Mouse (Mus musculus) hematopoietic stem cell, adult 5-6 weeks (primary cell): ENCODE results near the gene Nfkbie. TPM values are rescaled to one million over a fixed set of nuclear protein-coding genes. Genes with fewer than 3 reads are reported as not detected.
A peak's percentile ranks its signal among the peaks of the same experiment; 100 is the strongest.

Experiments
- ATAC-seq, 2 experiments: fragments of 125-278 bp in 1 of 2; replicated peaks in 1 of 2; 2 replicates each; pipeline ENCODE4 v1.8.0; 2016 to 2017; ENCODE audit warnings: inconsistent platforms in 2 of 2, mild to moderate bottlenecking in 2 of 2, moderate number of reproducible peaks in 2 of 2, low read depth in 1 of 2, moderate TSS enrichment in 1 of 2; ENCODE audit not compliant: low FRiP score in 2 of 2, poor library complexity in 2 of 2, severe bottlenecking in 2 of 2, insufficient read depth in 1 of 2, low TSS enrichment in 1 of 2
- total RNA-seq: library from RNA; stranded (forward); fragments of 172-1452, 232-1000 nt; gene quantifications from 2 replicates; pipeline ENCODE4 v1.2.3, GENCODE M21; 2017

Gene Nfkbie
- 20.5 and 22.7 TPM in 2 replicates for total RNA-seq

GRCm38 (mm10) chr17:45555452-45556106 lies at the start of gene Nfkbie:
Gene Nfkbie, plus strand, starts transcription at chr17:45555703.
- ATAC-seq: peak; percentile 50 to 59

DNA sequence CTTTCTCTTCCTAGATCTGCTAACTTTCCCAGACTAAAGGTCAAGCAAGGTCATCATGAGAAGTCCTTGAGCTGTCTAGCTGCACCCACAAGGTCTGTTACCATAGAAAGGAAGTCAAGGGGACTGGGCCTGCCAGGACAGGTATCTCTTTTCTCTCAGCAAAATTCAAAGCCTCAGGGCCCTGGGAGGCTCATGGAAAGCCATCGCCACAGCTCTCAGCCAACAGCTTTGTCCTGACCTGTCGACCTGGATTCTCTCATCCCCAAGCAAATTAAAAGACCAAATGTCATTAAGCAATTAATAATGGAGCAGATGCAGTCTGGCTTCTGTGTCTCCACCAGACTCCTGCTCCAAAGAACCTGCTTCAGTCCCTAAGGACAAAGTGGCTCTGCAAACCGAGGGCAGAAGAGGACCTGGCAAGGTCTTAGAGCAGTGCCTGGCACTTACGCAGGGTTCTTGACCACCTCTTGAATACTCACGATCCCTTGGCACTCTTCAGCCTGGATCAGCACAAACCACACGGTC lies 49.5 kb upstream of the Nfkbie start:
- ATAC-seq: no peak

GRCm38 (mm10) chr17:45506700-45507189 lies 48.8 kb upstream of the Nfkbie start, which contains the start of gene Aars2:
Gene Aars2, plus strand, starts transcription at chr17:45506841.
- ATAC-seq: peak; percentile 60 to 83

- no peak for ATAC-seq
These were observed 44.6 kb upstream of the Nfkbie start for GRCm38 (mm10) chr17:45510871-45511270.

DNA sequence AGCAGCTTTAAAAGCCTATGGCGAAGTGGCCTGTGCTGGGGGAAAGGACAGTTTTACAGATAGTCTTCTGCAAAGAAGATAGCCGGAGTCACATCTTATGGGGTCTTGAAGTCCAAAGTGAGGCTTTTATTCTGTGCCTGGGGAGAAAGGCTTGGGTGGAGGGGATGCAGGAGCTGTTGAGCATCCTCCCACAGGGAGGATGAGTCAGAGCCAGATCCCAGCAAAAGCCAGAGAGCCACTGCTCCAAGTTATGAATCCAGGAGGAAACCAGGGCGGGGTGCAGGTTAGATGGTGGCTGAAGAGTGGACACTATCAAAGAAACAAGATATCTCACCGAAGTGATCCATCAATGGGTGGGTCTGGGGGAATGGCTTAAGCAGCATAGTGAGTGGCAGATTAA lies 43.7 kb upstream of the Nfkbie start:
- ATAC-seq: no peak

GRCm38 (mm10) chr17:45515204-45515726 lies 40.2 kb upstream of the Nfkbie start:
- ATAC-seq: no peak

- no peak for ATAC-seq
These were observed 39.7 kb upstream of the Nfkbie start for GRCm38 (mm10) chr17:45515806-45516205.

DNA sequence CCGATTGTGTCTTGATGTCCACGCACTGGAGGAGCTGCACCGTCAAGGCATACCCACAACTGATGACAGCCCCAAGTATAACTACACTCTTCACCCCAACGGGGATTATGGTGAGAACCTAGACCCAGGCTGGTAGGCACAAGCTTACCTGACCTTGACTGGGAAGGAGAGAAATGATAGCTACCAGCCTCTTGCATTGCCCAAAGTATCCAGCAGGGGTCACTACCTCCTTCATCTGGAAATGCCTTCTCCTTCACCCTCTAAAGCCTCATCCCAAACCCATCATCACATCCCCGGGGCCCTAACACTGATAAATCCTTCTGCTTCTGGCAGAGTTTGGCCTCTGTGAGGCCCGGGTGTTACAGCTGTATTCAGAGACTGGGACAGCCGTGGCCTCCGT lies 39.0 kb upstream of the Nfkbie start:
- peak; percentile 56 to 61; a peak in 3 of 4 replicates for ATAC-seq

DNA sequence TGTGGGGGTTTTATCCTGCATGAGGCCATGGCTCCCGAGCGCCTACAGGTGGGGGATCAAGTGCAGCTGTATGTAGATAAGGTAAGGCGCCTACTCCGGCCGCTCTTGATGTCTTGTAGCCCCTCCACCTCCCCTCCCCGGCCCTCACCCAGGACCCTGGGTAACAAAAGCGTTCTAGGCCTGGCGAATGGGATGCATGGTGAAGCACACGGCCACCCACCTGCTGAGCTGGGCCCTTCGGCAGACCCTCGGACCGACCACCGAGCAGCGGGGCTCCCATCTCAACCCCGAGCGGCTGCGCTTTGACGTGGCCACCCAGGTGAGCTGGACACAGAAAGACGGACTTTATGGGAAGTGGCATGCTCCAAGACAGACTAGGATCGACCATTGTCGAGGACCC lies 38.4 kb upstream of the Nfkbie start:
- no peak for ATAC-seq

DNA sequence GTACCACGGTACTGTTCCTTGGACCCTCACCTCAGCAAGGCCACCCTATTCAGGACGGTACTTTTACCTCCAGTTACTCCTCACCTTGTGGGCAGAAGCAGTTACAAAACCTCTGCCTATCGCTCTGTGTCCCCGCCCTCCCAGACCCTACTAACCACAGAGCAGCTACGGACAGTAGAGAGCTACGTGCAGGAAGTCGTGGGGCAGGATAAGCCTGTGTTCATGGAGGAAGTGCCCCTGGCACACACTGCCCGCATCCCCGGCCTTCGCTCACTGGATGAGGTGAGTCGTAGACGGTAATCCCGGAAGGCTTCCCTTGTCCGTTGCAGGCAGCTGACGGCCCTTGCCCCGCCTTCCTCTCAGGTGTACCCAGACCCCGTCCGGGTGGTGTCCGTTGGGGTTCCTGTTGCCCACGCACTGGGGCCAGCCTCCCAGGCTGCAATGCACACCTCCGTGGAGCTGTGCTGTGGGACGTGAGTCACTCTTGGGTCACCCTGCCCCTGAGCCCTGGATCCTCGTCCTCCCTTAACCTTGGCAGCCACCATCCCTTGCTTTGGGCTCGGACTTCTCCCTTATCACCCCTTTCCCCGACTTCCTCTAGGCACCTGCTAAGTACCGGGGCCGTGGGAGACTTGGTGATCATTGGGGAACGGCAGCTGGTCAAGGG lies 37.8 kb upstream of the Nfkbie start:
- peak; percentile 17 to 46; a peak in 1 of 4 replicates for ATAC-seq

DNA sequence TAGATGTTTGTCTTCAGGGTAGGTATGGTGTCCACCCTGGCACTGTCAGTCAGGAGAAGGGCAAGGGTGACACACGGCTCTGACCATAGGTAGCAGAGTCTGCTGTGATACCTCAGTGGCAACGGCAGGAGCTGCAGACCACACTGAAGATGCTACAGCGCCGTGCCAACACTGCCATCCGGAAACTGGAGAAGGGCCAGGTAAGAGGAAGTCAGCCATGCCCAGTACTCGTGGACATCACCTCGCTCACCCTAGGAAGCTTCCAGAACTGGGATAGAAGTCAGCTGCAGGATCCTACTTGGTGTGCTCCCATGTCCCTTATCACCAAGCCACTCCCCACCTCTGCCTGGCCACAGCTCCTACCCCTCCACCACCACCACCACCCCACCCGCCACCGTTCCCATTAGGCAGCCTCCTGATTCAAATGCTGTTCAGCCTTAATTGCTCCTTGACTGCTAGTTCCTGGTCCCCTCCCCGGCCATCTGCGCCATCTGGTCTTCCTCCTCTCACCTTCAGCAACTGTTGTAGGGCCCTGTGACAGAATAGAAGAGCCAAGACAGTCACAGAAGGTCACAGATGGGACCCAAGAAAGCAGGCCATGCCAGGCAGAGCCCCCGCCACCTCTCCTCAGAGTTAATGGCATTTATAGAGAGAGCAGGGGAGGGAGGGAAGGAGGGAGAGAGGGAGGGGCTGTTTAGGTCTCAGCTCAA lies 36.6 kb upstream of the Nfkbie start:
- ATAC-seq: no peak

DNA sequence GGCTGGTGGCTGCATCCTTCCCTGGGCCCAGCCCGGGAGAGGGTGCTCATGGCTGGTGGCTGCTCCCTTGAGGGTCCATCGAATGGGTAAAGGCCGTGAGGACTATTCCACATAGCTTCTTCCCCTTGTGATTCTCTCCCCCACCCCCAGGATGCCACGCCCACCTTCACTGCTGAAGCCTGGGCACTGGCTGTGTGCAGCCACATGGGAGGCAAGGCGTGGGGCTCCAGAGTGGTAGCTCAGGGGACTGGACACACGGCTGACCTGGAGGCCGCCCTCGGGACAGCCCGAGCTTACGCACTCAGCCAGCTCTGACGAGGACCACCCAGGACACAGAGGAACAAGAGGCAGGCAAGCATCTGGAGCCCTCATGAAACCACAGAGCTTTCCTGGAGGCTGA lies 35.4 kb upstream of the Nfkbie start:
- ATAC-seq: no peak

DNA sequence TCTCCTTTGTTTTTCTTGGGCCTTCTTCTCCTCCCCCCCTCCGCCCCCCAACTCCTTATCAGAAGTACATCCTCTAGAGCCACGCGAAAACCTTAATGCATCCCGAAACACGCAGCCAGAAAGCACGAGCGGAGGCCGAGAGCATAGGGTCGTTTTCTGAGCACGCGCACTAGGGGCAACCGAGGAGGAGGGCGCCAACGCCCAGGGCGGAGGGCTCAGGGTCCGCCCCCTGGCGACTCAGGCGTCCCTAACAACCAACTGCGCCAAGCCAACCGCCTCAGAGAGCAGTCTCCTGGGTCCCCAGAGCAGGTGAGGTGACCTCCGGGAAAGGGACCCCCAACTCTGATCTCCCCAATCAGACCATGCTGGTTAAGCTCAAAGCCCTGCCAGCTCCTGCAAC lies 32.2 kb upstream of the Nfkbie start, which contains the start of gene Tcte1:
TSS of gene Tcte1 (plus strand) at position 172 of the 400 bp plus-strand sequence.
- ATAC-seq: peak in 1 of 2 experiments; percentile 31; a peak in 1 of 4 replicates

DNA sequence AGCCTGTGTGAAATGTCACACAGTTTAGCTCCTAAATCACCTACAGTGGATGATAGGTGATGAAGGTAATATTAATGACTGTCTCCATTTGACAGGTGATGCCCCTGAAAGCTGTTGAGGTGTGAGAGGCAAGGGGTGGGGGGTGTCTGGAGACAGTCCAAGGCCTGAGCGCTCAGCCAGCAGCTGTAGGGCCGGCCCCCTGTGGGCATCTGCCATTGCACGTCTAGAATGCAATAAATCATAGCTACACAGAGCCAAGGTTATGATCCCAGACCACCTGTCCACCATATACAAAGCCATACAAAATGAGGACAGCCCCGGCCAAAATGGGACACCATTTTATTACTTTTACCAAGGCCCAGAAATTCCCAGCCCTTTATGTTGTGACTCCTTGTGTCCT lies 30.5 kb upstream of the Nfkbie start:
- ATAC-seq: no peak

GRCm38 (mm10) chr17:45526571-45526970 lies 28.9 kb upstream of the Nfkbie start:
- ATAC-seq: no peak

GRCm38 (mm10) chr17:45530346-45530782 lies 25.1 kb upstream of the Nfkbie start:
- ATAC-seq: 0 out of 4 replicates have a peak, but pooled peaks of 1 of the 2 experiments have one; percentile 20

GRCm38 (mm10) chr17:45532896-45533295 lies 22.6 kb upstream of the Nfkbie start:
- ATAC-seq: no peak
